Mouse (Mus musculus): ENCODE results near the gene Gm28635. TPM values are rescaled to one million over a fixed set of nuclear protein-coding genes. Genes with fewer than 3 reads are reported as not detected.

The Gm28635 gene
- polyA plus RNA-seq, 1 experiment from 2014 or later = not detected

Other genes with a start within 250 kb of the Gm28635 start
- 40.9 and 41.9 TPM in 2 replicates for gene Tfpi, start 201.3 kb downstream of the Gm28635 start, polyA plus RNA-seq (2014; fragmentation: Nextera tagmentation; extraction: Ambion mirVana)
- 21.9 and 27.1 TPM in 2 replicates for gene Ctnnd1, start 27.3 kb downstream of the Gm28635 start, polyA plus RNA-seq (2014; fragmentation: Nextera tagmentation; extraction: Ambion mirVana)
- gene Btbd18, start 19.0 kb downstream of the Gm28635 start, polyA plus RNA-seq (2014; fragmentation: Nextera tagmentation; extraction: Ambion mirVana) = 0.18 and 0.22 TPM in 2 replicates
- gene Selenoh, start 7.3 kb downstream of the Gm28635 start, polyA plus RNA-seq (2014; fragmentation: Nextera tagmentation; extraction: Ambion mirVana) = 241 and 264 TPM in 2 replicates
- 43.4 and 44.9 TPM in 2 replicates for gene Med19, start 361 bp upstream of the Gm28635 start, polyA plus RNA-seq (2014; fragmentation: Nextera tagmentation; extraction: Ambion mirVana)
- gene Tmx2, start 1.1 kb upstream of the Gm28635 start, polyA plus RNA-seq (2014; fragmentation: Nextera tagmentation; extraction: Ambion mirVana) = 115 and 125 TPM in 2 replicates
- 26.5 and 28.8 TPM in 2 replicates for gene Zdhhc5, start 37.1 kb upstream of the Gm28635 start, polyA plus RNA-seq (2014; fragmentation: Nextera tagmentation; extraction: Ambion mirVana)
- 59.3 and 63.4 TPM in 2 replicates for gene Clp1, start 49.3 kb upstream of the Gm28635 start, polyA plus RNA-seq (2014; fragmentation: Nextera tagmentation; extraction: Ambion mirVana)
- gene Ypel4, start 56.0 kb upstream of the Gm28635 start, polyA plus RNA-seq (2014; fragmentation: Nextera tagmentation; extraction: Ambion mirVana) = 11.4 and 14.2 TPM in 2 replicates
- gene Gm19426, start 65.6 kb upstream of the Gm28635 start, polyA plus RNA-seq (2014; fragmentation: Nextera tagmentation; extraction: Ambion mirVana) = 2.9 and 3.3 TPM in 2 replicates
- 38.4 and 43.2 TPM in 2 replicates for gene Serping1, start 97.4 kb upstream of the Gm28635 start, polyA plus RNA-seq (2014; fragmentation: Nextera tagmentation; extraction: Ambion mirVana)
- gene Ube2l6, start 120.8 kb upstream of the Gm28635 start, polyA plus RNA-seq (2014; fragmentation: Nextera tagmentation; extraction: Ambion mirVana) = 112 and 114 TPM in 2 replicates
- gene Smtnl1, start 144.6 kb upstream of the Gm28635 start, polyA plus RNA-seq (2014; fragmentation: Nextera tagmentation; extraction: Ambion mirVana) = 0.25 TPM in 1 of 2 replicates, not detected in the other
- 84.3 and 84.5 TPM in 2 replicates for gene Timm10, start 149.0 kb upstream of the Gm28635 start, polyA plus RNA-seq (2014; fragmentation: Nextera tagmentation; extraction: Ambion mirVana)
- 83.2 and 101 TPM in 2 replicates for gene Slc43a1, start 160.8 kb upstream of the Gm28635 start, polyA plus RNA-seq (2014; fragmentation: Nextera tagmentation; extraction: Ambion mirVana)
- gene Rtn4rl2, start 208.7 kb upstream of the Gm28635 start, polyA plus RNA-seq (2014; fragmentation: Nextera tagmentation; extraction: Ambion mirVana) = 0.66 and 1.2 TPM in 2 replicates

All from liver, embryonic 11.5 days (tissue).